Mouse (Mus musculus) ES-E14 (cell line): ENCODE data around the gene Meltf.

Experiments
- HCFC1 ChIP-seq: IDR thresholded peaks from 2 replicates; pipeline ENCODE4 v1.6.1; 2012; ENCODE audit warnings: low read length, inconsistent platforms, borderline replicate concordance; ENCODE audit not compliant: insufficient read depth
- MAFK ChIP-seq: IDR thresholded peaks from 2 replicates; pipeline ENCODE4 v1.6.1; 2014; ENCODE audit warnings: mild to moderate bottlenecking, low read depth, low read length, inconsistent platforms; ENCODE audit not compliant: insufficient read depth
- ZC3H11A ChIP-seq: IDR thresholded peaks from 2 replicates; pipeline ENCODE4 v1.6.1; 2012; ENCODE audit warnings: low read depth, mild to moderate bottlenecking, inconsistent platforms, low read length, borderline replicate concordance

GRCm38 (mm10) chr16:31882381-31882908 is 3.8 kb downstream of the Meltf start:
- TF ChIP-seq MAFK = no peak
- TF ChIP-seq ZC3H11A = no peak
- no peak for TF ChIP-seq HCFC1
